Mouse (Mus musculus) heart, embryonic 11.5 days (tissue): ENCODE measurements around the gene Apoe. TPM values are rescaled to one million over a fixed set of nuclear protein-coding genes. Genes with fewer than 3 reads are reported as not detected.

Experiments
- ATAC-seq: fragments of 200-750 bp; cut with Nextera tagmentation; replicated peaks from 2 replicates; pipeline ENCODE4 v1.8.0; 2017; ENCODE audit warnings: moderate library complexity; ENCODE audit not compliant: insufficient number of reproducible peaks, low FRiP score, low TSS enrichment
- H3K27ac ChIP-seq: fragments of 300-500 bp; sonication (generic); 2 replicates; pipeline ENCODE4 v1.5.1; 2014; ENCODE audit warnings: mild to moderate bottlenecking, low read depth, low read length
- H3K27me3 ChIP-seq: fragments of 300-500 bp; sonication (generic); 2 replicates; pipeline ENCODE4 v1.6.1; 2014; ENCODE audit warnings: mild to moderate bottlenecking, low read length, mixed read lengths; ENCODE audit not compliant: control insufficient read depth, insufficient read depth
- H3K36me3 ChIP-seq: fragments of 300-500 bp; sonication (generic); 2 replicates; pipeline ENCODE4 v1.6.1; 2014; ENCODE audit warnings: mild to moderate bottlenecking, low read length, moderate library complexity, mixed read lengths; ENCODE audit not compliant: control insufficient read depth, insufficient read depth
- H3K4me1 ChIP-seq: fragments of 300-500 bp; sonication (generic); 2 replicates; pipeline ENCODE4 v1.6.1; 2014; ENCODE audit warnings: low read length; ENCODE audit not compliant: control insufficient read depth, insufficient read depth
- H3K4me2 ChIP-seq: fragments of 300-500 bp; sonication (generic); 2 replicates; pipeline ENCODE4 v1.6.1; 2014; ENCODE audit warnings: mild to moderate bottlenecking, moderate library complexity
- H3K4me3 ChIP-seq: fragments of 300-500 bp; sonication (generic); 2 replicates; pipeline ENCODE4 v1.5.1; 2014; ENCODE audit warnings: low read depth, low read length
- H3K9ac ChIP-seq: fragments of 300-500 bp; sonication (generic); 2 replicates; pipeline ENCODE4 v1.6.1; 2014; ENCODE audit warnings: mild to moderate bottlenecking, low read depth, low read length, moderate library complexity
- H3K9me3 ChIP-seq: fragments of 300-500 bp; sonication (generic); replicated peaks from 2 replicates; pipeline ENCODE4 v1.6.1; 2016; ENCODE audit warnings: low read length; ENCODE audit not compliant: control insufficient read depth
- WGBS: fragments of 180-500 bp; shearing (Covaris S2); extraction: QIAGEN DNeasy Blood & Tissue Kit; methylation state at CpG from one replicate; pipeline ENCODE4 v1.1.7; 2014; ENCODE audit not compliant: insufficient replicate concordance; 5-methylcytosine and 5-hydroxymethylcytosine counted together
- polyA plus RNA-seq: library from polyadenylated mRNA; unstranded; fragments of >200 nt; fragmentation: Nextera tagmentation; extraction: Ambion mirVana; gene quantifications from 2 replicates; pipeline ENCODE4 v1.2.1, GENCODE M21; 2014

The Apoe gene
- 357 and 371 TPM in 2 replicates for polyA plus RNA-seq

GRCm38 (mm10) chr7:19698907-19699826 lies at the start of gene Apoe:
TSS of gene Apoe (minus strand) at chr7:19699188.
- Histone ChIP-seq H3K4me1 (peaks cover 32% of the 10 kb centered on the region), H3K36me3 (peaks cover 12% of the 10 kb centered on the region), H3K9me3 (no peaks in the 10 kb centered on the region), H3K27ac (peak within 1 kb of the TSS; percentile 41), H3K4me2 (peak within 1 kb of the TSS; percentile 85), H3K27me3 (no peaks in the 10 kb centered on the region), H3K9ac (peak within 1 kb of the TSS; percentile 72), H3K4me3 (peak within 1 kb of the TSS; percentile 46)
- 2% methylated on average over 19 of the region's 20 CpGs for WGBS
- peak; percentile 50; the same call in 1 of the 2 replicates for ATAC-seq

- whole genome bisulfite sequencing: 3% methylated on average over 25 of the region's 25 CpGs
- H3K9ac ChIP-seq: peak overlapping the region; percentile 94
- H3K9me3 ChIP-seq: no peaks in the 10 kb centered on the region
- peaks cover 56% of the 10 kb centered on the region for H3K4me1 ChIP-seq
- no peak for ATAC-seq
- no peaks in the 10 kb centered on the region for H3K36me3 ChIP-seq
- peak overlapping the region; percentile 85 for H3K4me3 ChIP-seq
- no peaks in the 10 kb centered on the region for H3K27me3 ChIP-seq
- H3K27ac ChIP-seq: peak overlapping the region; percentile 94
- peak overlapping the region; percentile 96 for H3K4me2 ChIP-seq
These were observed 48.6 kb upstream of the Apoe start for GRCm38 (mm10) chr7:19747420-19748218.

DNA sequence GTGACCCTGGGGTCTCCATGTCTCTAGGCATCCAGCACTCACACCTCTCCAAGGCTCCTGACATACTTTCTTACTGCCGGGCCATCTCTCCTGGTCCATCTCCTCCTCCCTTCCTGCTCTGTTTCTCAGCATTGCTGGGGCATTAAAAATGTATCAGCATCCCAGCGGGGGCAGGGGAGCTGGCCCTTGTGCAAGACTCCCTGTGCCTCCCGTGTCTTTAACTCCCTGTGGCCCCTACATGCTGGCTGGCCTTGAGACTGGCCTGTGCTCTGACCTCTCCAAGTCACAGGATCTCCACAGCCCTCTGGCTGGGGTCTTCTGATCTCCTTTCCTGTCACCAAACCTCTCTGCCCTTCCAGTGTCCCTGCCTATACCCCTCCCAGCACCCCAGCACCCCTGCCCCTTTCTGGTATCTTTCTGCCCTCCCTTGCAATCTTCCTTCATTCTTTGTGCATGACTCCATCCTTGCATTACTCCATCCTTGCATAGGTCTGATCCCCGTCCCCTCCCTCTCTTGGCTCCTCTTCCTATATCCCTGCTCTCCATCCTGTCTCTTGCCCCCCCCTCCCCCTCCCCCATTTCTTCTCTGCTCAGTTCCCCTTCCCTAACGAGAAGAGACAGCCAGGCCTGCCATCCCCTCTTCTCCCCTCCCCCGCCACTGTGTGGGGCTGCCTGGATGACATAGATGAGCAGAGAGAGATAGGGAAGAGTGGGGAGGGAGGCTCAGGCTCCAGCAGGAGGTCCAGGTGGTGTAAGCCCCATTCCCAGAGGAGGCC lies 47.6 kb upstream of the Apoe start:
- Histone ChIP-seq H3K4me1 (peaks cover 61% of the 10 kb centered on the region), H3K36me3 (0 out of 2 replicates have a peak, but pooled peaks cover 2% of the 10 kb centered on the region), H3K9ac (peak overlapping the region; percentile 28; the same call in 1 of the 2 replicates), H3K4me2 (peak overlapping the region; percentile 96), H3K27ac (peak overlapping the region; percentile 94), H3K27me3 (no peaks in the 10 kb centered on the region), H3K9me3 (no peaks in the 10 kb centered on the region), H3K4me3 (peak overlapping the region; percentile 85)
- 19% methylated on average over 5 of the region's 6 CpGs for WGBS
- ATAC-seq: no peak

DNA sequence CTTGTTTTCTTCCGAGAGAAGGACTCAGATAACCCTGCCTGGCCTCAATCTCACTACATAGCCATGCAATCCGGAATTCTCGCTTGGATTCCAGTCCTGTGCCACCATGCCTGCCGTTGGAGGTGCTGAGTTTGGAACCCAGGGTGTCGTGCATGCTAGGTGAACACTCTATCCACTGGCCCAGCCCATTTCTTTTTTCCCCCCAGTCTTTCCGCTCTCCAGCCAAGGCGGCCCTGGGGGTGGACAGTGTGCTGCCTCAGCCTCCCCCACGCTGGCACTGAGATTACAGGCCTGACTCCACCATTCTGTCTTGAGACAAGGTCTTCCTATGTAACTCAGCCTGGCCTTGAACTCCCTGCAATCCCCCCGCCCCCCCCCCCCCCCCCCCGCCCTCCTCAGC lies 47.0 kb upstream of the Apoe start:
- H3K4me1 ChIP-seq: peaks cover 65% of the 10 kb centered on the region
- H3K9me3 ChIP-seq: no peaks in the 10 kb centered on the region
- peak overlapping the region; percentile 1; the same call in 1 of the 2 replicates for H3K4me2 ChIP-seq
- ATAC-seq: no peak
- H3K36me3 ChIP-seq: 0 out of 2 replicates have a peak, but pooled peaks cover 3% of the 10 kb centered on the region
- H3K27me3 ChIP-seq: no peaks in the 10 kb centered on the region
- H3K4me3 ChIP-seq: no peak overlapping the region
- 0 out of 2 replicates have a peak overlapping the region, but pooled peaks have one; percentile 35 for H3K27ac ChIP-seq
- WGBS: 58% methylated on average over 8 of the region's 10 CpGs
- no peak overlapping the region for H3K9ac ChIP-seq

DNA sequence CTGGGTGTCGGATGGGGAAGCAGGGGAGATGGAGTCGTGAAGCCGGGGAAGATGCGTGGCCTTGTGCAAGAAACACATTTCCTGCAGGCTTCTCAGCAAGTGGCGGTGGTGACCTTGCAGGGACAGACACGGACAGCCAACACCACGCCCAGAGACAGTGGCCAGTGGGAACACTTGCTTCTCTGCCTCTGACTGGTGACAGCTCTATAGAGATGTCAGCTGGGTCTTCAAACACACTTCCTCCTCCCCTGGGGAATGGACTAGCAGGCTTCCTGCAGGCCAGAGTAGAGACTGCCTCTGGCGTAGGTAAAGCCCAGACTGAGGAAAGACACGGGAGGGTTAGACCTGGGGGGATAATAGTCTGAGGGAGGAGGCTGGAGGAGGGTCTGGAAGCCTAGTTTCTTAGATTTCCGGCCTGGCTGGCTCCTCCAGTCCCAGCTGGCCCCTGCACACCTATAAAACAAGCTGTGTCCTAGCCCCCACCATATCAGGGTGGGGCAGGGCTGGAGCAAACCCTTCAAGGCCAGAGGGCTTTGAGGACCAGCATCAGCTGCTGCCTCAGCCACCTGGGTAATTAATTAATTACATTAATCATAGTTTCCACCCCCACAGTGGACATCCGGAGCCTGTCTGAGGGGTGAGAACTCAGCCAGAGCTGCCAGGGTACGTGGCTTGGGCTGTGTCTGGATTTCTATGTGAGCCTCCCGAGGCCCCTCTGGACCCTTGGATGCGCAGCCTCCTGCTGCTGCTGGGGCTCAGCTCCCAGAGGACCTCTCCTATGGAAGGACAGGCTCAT lies 45.8 kb upstream of the Apoe start:
- Histone ChIP-seq H3K4me2 (peak overlapping the region; percentile 46), H3K4me3 (no peak overlapping the region), H3K9ac (peak overlapping the region; percentile 43; the same call in 1 of the 2 replicates), H3K9me3 (no peaks in the 10 kb centered on the region), H3K36me3 (peaks cover 11% of the 10 kb centered on the region), H3K4me1 (peaks cover 58% of the 10 kb centered on the region), H3K27ac (peak overlapping the region; percentile 85), H3K27me3 (no peaks in the 10 kb centered on the region)
- 34% methylated on average over 14 of the region's 14 CpGs for WGBS
- 0 out of 2 replicates have a peak, but pooled peaks have one; percentile 20 for ATAC-seq

DNA sequence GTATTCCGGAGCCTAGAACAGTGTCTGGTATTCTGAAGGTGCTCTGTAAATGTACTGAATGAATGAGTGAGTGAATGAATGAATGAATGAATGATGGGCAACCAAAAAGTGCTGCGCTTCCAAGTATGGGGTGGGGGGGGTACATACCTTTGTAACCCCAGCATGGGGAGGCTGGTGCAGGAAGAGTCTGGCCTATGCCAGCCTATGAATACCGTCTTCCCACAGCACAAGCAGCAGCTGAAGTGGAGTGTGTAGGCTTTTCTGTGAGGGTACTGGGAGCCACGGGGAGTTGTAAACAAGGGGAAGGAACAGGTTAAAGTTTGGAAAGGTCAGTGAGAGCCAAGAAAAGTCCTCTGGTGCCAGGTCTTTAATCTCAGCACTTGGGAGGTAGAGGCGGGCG lies 44.8 kb upstream of the Apoe start:
- H3K27me3 ChIP-seq: no peaks in the 10 kb centered on the region
- no peaks in the 10 kb centered on the region for H3K9me3 ChIP-seq
- 80% methylated on average over 6 of the region's 6 CpGs for whole genome bisulfite sequencing
- no peak for ATAC-seq
- H3K27ac ChIP-seq: no peak overlapping the region
- H3K9ac ChIP-seq: no peak overlapping the region
- peaks cover 58% of the 10 kb centered on the region for H3K4me1 ChIP-seq
- H3K4me2 ChIP-seq: no peak overlapping the region
- H3K36me3 ChIP-seq: peaks cover 11% of the 10 kb centered on the region
- no peak overlapping the region for H3K4me3 ChIP-seq

DNA sequence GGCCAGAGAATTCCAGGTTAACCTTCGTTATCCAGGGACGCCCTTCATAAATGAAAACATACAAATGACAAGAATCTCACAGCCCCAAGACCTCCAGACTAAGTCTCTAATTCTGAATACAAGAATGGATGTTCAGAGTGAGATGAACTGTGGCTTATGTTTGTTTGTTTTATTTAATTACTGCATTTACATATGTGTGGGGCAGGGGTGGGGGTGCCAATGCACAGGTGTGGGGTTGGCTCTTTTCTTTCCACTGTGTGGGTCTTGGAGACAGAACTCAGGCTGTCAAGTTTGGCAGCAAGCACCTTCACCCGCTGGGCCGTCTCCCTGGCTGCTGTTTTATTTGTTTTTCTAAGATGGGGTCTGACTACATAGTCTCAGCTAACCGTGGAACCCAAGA lies 43.5 kb upstream of the Apoe start:
- no peaks in the 10 kb centered on the region for H3K27me3 ChIP-seq
- H3K4me3 ChIP-seq: no peak overlapping the region
- 45% methylated on average over 5 of the region's 5 CpGs for WGBS
- no peak overlapping the region for H3K4me2 ChIP-seq
- ATAC-seq: no peak
- H3K36me3 ChIP-seq: peaks cover 14% of the 10 kb centered on the region
- peaks cover 49% of the 10 kb centered on the region for H3K4me1 ChIP-seq
- no peak overlapping the region for H3K9ac ChIP-seq
- H3K27ac ChIP-seq: no peak overlapping the region
- H3K9me3 ChIP-seq: no peaks in the 10 kb centered on the region
